Mouse (Mus musculus): ENCODE measurements around the gene Frs2.

Gene Frs2

DNA sequence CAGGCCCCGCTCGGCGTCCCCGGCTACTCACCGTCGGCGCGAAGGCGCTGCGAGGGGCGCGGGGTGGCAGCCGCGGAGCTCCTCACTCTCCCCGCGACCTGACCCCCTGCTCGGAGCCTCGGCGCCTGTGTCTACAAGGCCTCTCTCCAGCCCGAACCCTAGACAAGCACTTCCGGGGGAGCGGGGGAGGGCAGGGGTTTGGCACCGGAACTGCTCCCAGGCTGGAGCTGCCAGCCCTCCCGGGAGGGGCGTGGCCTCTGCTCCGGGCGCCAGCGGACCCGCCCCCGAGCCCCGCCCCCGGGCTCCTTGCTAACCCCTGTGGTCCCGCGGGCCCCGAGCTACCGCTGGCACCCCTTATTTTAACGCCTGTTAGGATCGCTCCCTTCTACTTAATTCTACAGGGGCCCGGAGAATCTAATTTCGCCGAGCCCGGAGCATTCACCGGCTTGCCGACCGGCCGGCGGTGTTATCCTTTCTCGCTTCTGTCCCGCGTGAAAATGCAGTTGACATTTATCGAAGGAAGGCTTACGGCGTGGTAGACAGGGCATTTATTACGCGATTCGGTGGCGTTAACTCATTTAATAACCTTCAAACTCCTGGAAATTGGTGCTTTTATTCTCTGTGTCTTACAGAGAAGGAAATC, at the start of gene Frs2:
TSS of gene Frs2 (minus strand) at position 174 of the 643 bp plus-strand sequence.
- peak; percentile 91 for DNase-seq (ENCODE audit: low read depth, low spot score)

DNA sequence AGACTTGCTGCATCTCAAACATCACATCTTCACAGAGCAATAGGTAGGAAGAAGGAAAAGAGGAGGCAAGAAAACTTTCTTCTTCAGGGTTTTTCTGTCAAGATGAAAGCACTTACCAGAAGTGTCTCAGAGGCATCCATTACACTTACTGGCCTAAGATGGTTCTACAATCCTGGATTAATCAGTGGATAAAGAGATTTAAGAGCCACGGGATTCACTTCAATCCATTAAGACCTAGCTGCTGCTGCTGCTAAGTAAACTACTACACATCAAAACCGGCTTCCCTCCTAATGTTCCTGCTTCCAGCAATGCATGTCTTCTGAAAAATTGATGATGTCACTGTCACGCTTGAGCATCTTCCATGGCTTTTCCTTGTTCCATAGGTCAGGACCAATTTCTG, 48.4 kb upstream of the Frs2 start:
- no peak for DNase-seq (ENCODE audit: low read depth, low spot score)

DNA sequence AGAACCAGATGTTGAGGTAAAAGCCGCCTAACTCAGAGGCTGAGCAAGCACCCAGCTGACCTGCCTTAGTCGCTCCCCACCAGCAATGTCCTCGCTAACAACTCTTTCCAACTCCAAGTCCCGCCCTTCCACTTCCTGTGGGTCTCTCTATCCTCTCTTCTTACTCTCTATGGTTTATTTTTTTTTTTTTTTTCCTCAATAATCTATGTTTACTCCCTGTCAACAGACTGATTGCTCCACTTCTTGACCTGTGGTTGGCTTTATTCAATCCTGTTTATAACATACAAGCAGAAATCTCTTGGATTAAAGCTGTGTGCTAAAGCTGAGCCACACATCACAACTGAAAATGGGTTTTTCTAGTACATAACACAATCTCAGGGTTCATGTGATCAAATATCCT, 47.4 kb upstream of the Frs2 start:
- DNase-seq (ENCODE audit: low read depth, low spot score): no peak

DNA sequence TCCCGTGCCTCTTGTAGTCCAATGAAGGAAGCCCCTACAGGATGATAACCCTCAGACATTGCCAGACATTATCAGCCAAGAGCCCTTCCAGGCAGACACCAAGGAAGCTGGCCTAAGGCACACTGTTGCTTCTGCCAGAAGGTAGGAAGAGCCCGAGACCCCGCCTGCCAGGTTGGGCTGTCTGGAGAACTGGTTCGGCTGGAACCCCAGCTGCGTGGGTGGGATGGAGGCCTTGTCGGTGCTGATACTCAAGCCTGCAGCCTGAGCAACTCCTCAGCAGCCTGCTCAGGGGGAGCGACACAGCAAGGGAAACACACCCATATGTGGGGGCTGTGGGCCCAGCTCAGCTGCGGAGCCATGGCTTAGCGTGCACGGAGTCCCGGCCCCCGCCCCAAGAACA, 46.7 kb upstream of the Frs2 start:
- DNase-seq (ENCODE audit: low read depth, low spot score): no peak

DNA sequence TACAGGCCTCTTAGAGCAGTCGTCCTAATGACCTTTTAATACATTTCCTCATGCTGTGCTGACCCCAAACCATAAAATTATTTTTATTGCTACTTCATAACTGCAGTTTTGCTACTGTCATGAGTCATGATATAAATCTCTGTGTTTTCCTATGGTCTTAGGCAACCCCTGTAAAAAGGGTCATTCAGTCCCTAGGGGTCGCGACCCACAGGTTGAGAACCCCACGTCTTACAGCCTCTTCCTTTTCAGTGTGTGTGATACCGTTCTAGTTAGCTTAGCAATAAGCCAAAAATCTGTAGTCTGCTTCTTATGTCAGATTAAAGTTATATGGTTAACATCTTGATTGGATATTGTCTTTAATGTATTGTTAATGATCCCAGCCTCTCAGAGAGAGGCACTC, 45.0 kb upstream of the Frs2 start:
- DNase-seq (ENCODE audit: low read depth, low spot score): no peak

DNA sequence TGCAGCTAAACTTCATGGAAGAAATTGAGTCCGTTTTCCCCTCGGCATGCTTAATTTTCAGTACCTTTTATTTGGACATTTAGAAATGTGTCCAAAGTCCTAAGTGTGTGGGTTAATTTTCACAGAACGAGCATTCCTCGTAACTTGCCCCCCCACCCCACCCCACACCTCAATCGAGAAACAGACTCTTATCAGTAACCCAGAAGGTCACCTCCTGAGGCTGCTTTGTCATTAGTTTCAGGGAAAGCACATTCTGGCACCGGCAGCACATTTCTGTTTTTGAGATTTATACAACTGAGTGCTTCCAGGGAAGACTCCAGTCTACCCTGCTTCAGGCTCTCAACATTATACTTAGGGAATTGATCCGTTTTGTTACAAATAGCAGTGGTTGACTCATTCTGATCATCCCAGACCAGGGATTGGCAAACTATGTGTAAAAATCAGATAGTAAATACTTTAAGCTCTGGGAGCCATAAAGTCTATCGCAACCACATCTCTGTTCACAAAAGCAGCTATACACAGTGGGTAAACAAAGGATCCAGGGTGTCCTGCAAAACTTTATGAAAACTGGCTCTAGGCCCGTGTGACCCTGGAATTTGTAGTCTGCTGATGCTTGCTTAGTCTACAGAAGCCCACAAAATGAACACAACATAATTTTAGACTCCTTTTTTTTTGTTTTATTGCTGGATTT, 37.2 kb upstream of the Frs2 start:
- DNase-seq (ENCODE audit: low read depth, low spot score): no peak

DNA sequence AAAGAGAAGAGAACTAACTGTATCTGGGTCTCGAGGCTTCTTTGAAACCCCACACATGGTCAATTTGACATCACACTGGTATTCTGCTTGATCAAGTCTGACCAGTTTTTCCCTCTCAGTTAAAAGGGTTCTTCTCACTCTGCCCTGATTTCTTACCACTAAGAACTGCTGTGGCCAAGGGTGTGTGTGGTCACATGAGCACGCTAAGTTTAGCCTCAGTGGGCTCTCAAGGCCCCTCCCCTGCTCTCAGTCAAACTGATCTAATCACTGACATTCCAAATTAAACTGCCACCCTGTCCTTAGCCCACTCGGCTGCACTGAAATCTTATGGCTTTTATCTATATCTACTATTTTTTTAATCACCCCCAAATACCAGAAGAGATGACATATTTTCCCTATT, 32.8 kb upstream of the Frs2 start:
- no peak for DNase-seq (ENCODE audit: low read depth, low spot score)

DNA sequence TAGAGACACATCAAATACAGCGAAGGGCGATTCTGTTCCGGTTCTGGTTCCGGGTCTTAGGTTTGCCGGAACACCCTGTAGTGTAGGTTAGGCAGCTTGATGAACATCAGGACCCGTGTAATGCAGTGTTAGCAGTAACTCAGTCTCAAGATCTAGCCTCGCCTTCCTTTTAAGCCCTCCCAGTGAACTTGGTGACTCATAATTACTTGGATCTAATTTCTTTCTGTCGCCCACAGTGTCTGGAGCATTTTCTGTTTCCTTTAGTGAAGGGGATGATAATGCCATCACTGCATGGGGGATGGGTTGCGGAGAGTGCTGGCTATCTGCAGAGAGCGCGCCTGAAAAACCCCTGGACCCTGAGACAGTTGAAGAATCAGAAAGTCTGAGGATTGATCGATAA, 26.3 kb upstream of the Frs2 start:
- DNase-seq (ENCODE audit: low read depth, low spot score): no peak

DNA sequence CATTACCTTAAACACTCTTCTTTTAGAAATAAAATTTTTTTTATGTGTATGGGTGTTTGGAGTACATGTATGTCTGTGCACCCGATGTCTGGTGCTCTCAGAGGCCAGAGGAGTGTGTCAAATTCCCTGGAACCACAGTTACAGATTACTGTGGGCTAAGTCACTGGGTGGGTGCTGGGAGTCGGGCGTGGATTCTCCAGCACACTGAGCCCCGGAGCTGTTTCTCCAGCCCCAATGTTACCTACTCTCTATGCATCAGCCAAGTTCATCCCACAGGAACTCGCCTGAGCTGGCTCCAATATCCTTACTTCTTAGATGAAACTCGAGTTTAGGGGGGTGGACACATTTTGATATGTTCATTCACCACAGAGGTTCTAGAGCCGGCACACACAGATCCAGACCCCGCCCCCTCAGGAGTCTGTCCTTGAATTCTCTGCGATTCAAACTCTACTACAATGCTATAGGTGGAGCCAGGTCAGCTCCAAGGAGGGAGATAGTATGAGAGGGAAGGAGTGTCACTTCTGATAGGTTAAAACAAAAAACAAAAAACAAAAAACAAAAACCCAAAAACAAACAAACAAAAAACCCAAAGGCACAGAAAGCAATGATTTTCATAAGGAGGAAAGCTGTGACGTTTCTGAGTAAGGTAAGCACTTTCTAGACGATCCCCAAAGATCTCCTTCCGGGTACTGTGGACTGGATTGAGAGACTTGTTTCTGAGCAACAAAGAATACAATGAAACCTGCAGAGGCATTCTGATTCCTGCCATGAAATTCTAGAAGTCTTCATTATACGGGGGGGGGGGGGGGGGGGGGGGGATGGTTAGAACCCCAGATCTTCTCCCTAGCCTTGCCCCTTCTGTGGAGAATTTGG, 25.5 kb upstream of the Frs2 start:
- DNase-seq (ENCODE audit: low read depth, low spot score): no peak

DNA sequence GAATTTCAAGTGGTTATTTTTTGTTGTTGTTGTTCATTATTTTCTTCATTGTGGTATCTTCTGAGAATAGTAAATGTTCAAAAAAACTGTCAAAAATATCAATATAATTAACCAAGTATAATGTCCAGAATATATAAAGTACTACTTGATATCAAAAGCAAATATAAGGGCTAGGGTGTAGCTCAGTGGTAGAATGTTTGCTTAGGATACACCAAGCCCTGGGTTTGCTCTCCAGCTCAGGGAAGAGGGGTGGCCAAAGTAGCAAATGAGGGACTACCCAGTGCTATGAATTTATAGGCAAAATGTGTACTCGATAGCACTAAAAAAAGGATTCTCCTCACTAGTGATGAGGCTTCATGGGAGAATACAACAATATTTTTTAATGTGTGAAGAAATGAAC, 24.8 kb upstream of the Frs2 start:
- no peak for DNase-seq (ENCODE audit: low read depth, low spot score)

DNA sequence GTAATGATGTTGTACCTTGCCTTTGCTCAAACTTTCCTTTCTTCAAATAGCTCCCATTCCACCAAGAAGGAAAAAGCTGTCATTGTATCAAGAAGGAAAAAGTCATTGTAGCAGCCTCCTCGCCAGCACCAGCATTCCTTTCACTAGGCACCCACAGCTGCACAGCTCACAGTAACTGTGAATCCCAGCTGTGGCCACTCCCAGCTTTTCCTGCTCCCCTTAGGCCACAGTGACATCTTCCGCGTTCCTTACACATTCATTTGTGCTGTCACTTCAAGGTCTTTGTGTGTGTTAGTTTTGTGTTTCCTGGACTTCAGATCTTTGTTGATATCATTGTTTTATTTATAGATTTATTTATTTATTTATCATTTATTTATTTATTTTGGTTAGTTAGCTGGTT, 23.7 kb upstream of the Frs2 start:
- no peak for DNase-seq (ENCODE audit: low read depth, low spot score)

DNA sequence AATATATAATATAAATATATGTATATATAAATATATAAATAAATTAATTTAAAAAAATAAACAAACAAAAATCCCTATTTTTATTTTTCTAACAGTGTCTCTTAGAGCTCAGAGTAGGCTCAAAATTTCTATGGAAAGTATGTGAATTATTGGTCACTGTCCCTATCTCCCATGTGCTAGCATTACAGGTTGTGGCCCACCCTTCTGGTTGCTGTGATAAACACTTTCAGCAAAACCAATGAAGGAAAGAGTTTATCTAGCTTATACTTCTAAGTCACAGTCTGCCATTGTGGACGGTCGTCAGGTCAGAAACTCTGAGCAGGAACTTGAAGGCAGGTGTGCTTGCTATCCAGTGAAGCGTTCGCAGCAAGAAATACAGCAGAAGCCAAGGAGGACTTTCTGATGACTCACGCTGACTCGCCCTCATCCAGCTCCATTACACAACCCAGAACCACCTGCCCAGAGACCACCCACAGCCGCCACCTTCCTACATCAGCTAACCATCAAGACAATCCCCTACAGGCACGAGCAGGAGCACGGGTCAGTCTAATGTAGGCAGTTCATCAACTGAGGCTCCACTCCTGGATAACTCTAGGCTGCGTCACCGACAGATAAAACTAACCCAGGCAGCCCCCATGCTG, 18.6 kb upstream of the Frs2 start:
- DNase-seq (ENCODE audit: low read depth, low spot score): no peak

DNA sequence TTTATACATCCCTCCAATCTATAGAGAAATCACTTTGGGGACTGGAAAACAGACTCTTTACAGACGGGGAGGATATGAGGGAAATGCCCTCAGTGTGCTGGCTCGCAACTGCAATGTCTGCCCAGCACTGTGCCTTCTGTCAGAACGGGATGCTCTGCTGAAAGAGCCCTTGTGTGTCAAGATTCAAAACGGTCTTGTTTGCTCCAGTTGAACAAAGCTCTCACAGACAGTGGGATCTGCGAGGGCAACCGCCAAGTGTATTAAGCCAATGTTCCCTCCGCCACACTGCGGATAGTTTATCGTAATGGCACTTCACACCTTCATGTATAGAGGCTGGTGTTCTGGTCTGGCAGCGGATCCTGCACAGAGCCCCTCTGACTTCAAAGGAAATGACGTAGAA, 14.3 kb upstream of the Frs2 start:
- DNase-seq (ENCODE audit: low read depth, low spot score): no peak

DNA sequence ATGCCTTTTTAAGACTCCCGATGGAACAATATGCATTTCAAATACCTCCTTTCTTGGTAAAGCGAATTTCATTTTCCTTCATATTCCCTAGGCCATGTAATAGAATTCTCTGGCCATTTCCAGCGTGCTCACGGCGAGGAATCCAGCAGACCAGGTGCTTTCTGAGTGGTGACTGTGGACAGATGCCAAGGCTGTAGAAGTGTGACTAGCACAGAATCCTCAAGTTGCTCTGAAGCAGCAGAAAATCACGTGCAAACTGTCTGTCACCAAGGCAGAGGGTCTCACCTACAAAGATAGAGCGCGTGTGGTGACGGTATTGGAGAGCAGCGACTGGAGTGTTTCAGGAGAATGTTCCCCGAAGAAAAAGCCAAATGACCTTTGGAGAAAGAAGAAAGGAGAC, 11.8 kb upstream of the Frs2 start:
- DNase-seq (ENCODE audit: low read depth, low spot score): no peak

DNA sequence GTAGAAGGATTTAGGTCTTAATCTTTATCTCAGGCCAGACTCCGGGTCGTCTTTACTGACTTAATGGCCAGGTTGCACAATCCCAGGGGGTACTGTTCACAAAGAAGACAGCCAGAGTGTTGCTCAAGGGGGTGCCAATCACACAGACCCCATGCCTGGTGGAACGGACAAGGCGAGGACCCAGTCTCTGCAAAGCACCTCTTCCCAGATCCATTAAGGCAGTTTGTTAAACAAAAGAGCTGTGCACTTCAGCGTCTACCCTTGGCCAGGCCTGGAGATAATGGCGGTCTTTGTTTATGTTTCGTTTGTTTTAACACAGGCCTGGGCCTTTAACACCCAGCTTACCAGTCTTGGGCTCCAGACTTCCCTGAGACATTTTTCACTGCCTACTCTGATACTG, 3.9 kb upstream of the Frs2 start:
- DNase-seq (ENCODE audit: low read depth, low spot score): no peak

DNA sequence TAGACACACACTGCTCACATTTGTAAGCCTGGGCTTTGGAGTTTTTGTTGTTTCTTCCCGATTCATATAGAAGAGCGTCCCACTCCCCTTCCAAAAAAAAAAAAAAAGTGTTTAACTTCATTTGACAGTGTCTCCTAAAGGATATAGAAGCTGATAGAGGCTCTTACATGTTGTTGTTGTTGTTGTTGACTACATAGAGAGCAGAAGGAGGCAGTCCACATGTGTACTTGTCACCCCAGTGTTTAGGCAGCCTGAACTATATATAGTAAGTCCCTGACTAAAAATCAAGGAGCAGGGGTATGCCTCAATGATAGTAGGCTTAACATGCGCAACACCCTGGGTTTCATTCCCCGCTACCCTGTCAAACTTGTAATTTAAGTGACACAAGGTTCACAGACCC, 3.3 kb upstream of the Frs2 start:
- DNase-seq (ENCODE audit: low read depth, low spot score): no peak

DNA sequence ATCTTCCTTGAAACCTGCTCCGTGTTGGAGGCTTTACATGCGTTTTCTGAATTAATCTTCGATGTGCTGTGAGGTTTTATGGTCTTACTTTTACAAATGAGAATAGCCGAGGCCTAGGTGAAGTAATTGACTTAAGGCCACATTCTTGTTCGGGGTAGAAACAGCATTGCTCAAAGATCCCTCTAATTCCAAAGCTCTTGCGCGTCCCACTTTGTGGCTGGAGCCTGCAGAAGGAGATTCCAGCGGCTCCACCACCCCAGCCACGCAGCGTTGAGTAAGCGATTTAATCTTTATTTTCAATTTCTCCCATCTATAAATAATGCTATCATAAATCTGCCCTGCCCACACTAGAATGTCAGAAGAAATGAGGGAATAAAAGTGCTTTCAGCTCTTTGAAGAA, 2.9 kb upstream of the Frs2 start:
- no peak for DNase-seq (ENCODE audit: low read depth, low spot score)

DNA sequence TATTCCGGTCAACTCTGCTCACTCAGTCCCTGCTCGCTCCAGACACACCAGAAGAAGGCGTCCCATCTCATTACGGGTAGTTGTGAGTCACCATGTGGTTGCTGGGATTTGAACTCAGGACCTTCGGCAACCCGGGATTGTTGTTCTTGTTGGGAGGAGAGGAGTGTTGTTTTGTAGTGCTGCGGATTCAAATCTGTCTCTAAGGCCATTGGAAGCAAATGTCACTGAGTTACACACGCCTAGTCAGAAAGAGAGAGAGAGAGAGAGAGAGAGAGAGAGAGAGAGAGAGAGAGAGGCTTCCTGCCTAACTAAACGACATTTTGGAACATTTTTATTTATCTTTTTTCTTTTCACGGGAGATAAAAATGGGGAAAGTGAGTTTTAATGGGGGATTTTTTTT, 2.4 kb upstream of the Frs2 start:
- DNase-seq (ENCODE audit: low read depth, low spot score): no peak

DNA sequence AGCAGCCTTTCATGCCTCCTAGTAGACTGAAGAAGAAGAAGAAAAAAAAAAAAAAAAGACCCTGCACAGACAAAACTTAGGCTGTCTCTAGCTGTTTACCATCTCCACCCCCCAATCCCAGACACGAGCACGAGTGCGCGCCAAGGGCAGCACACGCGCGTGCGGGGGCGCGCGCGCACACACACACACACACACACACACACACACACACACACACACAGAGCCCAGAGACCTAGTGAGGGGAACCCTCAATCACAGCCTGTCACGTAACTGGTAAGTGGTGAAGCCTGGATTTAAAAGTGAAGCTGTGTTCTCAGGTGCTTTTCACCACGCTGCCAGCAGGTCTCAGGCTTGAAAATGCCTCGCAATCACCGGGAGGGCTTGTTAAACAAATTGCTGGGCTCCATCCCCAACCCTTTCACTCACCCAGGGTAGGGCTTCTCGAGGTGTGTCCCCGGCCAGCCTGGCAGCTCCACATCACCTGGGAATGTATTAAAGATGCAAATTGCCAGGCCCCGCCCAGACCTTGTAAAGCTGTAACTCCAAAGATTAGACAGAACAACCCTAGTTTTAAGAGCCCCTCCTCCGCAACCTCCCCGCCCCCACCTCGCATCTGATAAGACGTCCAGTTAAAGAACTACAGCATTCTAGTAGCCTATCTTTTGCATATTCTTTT, 1.7 kb upstream of the Frs2 start:
- DNase-seq (ENCODE audit: low read depth, low spot score): peak; percentile 44

DNA sequence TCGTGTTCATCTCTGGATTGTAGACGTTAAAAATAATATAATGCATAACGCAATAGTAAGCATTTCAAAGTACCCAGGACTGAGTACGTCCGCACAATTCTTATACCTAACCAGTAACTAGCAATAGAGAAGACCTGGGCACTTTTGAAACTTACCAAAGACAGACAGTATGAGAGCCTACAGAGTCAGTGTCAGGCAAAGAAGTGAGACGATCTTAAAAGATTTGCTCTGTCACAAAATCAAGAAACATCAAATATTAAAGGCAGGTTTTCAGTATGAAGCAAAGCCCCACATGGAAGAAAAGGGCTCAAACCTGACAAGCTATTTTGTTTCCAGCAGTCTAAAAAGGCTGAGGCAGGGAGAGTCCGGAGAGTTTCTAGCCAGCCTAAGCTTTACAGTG, 907 bp upstream of the Frs2 start:
- no peak for DNase-seq (ENCODE audit: low read depth, low spot score)

DNA sequence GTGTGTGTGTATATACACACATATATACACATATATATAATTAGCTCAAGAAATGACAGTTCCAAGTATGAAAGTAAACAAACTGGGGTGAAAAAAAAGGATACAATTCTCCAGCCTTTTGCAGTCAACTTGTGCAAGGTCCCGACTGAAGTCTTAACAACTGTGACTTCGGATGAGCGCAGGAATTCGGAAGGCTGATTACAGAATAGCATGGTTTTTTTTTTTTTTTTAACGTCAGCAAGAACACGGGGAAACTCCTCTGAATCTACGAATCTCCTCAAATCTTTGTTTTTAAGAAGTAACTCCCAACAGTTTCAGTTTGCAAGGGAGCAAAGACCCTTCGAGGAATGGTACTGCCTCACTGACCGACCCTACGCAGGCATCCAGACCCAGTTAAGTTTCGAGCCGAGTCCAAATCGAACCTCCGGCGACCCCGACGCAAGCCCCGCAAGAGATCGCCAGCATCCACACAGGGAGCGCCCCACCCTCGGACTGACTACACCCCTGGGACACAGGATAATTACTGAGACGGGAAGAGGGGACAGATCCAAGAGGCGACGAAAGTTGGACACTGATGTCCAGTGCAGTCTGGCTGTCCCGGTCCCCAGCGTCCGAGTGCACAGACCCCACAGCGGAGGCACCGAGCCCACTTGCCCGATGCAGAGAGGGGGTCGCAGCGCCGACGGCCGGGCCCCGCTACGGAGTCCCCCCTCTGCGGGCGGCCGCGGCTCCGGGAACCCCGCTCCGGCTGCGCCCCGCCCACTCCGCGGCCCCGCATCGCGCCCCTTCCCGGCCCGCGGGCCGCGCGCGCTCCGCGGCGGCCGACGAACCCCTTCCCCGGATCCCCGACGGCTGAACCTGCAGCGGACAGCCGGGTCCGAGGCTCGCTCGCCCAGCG, 622 bp downstream of the Frs2 start:
- no peak for DNase-seq (ENCODE audit: low read depth, low spot score)
